Mouse (Mus musculus) testis, adult 2 months (tissue): ENCODE data around the gene Cog3. TPM values are rescaled to one million over a fixed set of nuclear protein-coding genes. Genes with fewer than 3 reads are reported as not detected.

Experiments
- H3K27ac ChIP-seq: fragments of 200-500 bp; 2 replicates; pipeline ENCODE4 v1.5.1; 2012; ENCODE audit warnings: low read depth, low read length; ENCODE audit not compliant: control insufficient read depth, insufficient read depth
- H3K27me3 ChIP-seq: fragments of 200-500 bp; 2 replicates; pipeline ENCODE4 v1.6.1; 2012; ENCODE audit warnings: mild to moderate bottlenecking, low read length, moderate library complexity; ENCODE audit not compliant: control insufficient read depth, insufficient read depth
- H3K36me3 ChIP-seq: fragments of 200-500 bp; 2 replicates; pipeline ENCODE4 v1.6.1; 2012; ENCODE audit warnings: mild to moderate bottlenecking, low read length; ENCODE audit not compliant: control insufficient read depth, insufficient read depth
- H3K4me1 ChIP-seq: fragments of 200-500 bp; 2 replicates; pipeline ENCODE4 v1.6.1; 2012; ENCODE audit warnings: low read length; ENCODE audit not compliant: control insufficient read depth, insufficient read depth
- H3K4me3 ChIP-seq: fragments of 200-500 bp; 2 replicates; pipeline ENCODE4 v1.5.1; 2012; ENCODE audit warnings: low read depth, mild to moderate bottlenecking, low read length, moderate library complexity, mixed read lengths; ENCODE audit not compliant: control insufficient read depth
- CTCF ChIP-seq: fragments of 200-500 bp; IDR thresholded peaks from 2 replicates; pipeline ENCODE4 v1.5.1; 2012; ENCODE audit warnings: low read depth, mild to moderate bottlenecking, inconsistent platforms, low read length, moderate library complexity; ENCODE audit not compliant: control insufficient read depth, insufficient read depth, insufficient replicate concordance
- POLR2A ChIP-seq: fragments of 200-500 bp; IDR thresholded peaks from 2 replicates; pipeline ENCODE4 v1.6.1; 2012; ENCODE audit warnings: low read depth, mild to moderate bottlenecking, inconsistent platforms, low read length, moderate library complexity; ENCODE audit not compliant: control insufficient read depth
- polyA plus RNA-seq: library from polyadenylated mRNA; depleted of rRNA; stranded (reverse); fragments of >200 nt; gene quantifications from 2 replicates; pipeline ENCODE4 v1.2.3, GENCODE M21; 2012; rRNA removed

Gene Cog3
- polyA plus RNA-seq: 9.2 and 10.1 TPM in 2 replicates

- H3K27ac ChIP-seq: peak within 1 kb of the TSS; percentile 86
These were observed at the start of gene Cog3 for GRCm38 (mm10) chr14:75753991-75754817. TSS of gene Cog3 (minus strand) at chr14:75754517.

GRCm38 (mm10) chr14:75797769-75798386, 43.6 kb upstream of the Cog3 start:
- no peak for TF ChIP-seq POLR2A
- TF ChIP-seq CTCF: no peak
- Histone ChIP-seq H3K4me3 (no peak overlapping the region), H3K36me3 (no peaks in the 10 kb centered on the region), H3K27ac (no peak overlapping the region), H3K27me3 (no peaks in the 10 kb centered on the region), H3K4me1 (peaks cover 4% of the 10 kb centered on the region)

More at GRCm38 (mm10) chr14:75753991-75754817, at the start of gene Cog3:
- Histone ChIP-seq H3K4me1 (peaks cover 2% of the 10 kb centered on the region), H3K36me3 (no peaks in the 10 kb centered on the region), H3K27me3 (no peaks in the 10 kb centered on the region), H3K4me3 (peak within 1 kb of the TSS; percentile 95)
- TF ChIP-seq CTCF: no peak
- peak; percentile 57 for TF ChIP-seq POLR2A

- Histone ChIP-seq H3K4me1 (no peaks in the 10 kb centered on the region), H3K36me3 (no peaks in the 10 kb centered on the region), H3K4me3 (no peak overlapping the region), H3K27ac (no peak overlapping the region), H3K27me3 (no peaks in the 10 kb centered on the region)
- no peak for TF ChIP-seq CTCF
- TF ChIP-seq POLR2A: no peak
These were observed 41.6 kb upstream of the Cog3 start for GRCm38 (mm10) chr14:75795918-75796317.

- TF ChIP-seq POLR2A (no peak), CTCF (no peak)
- H3K27me3 ChIP-seq: no peaks in the 10 kb centered on the region
- H3K4me3 ChIP-seq: no peak overlapping the region
- no peaks in the 10 kb centered on the region for H3K4me1 ChIP-seq
- H3K36me3 ChIP-seq: no peaks in the 10 kb centered on the region
- H3K27ac ChIP-seq: no peak overlapping the region
These were observed 40.4 kb upstream of the Cog3 start for GRCm38 (mm10) chr14:75794726-75795125.

GRCm38 (mm10) chr14:75794324-75794723, 40.0 kb upstream of the Cog3 start:
- H3K36me3 ChIP-seq: no peaks in the 10 kb centered on the region
- TF ChIP-seq POLR2A (no peak), CTCF (no peak)

GRCm38 (mm10) chr14:75793110-75793509, 38.8 kb upstream of the Cog3 start:
- TF ChIP-seq CTCF: no peak
- TF ChIP-seq POLR2A: no peak
- peaks cover 3% of the 10 kb centered on the region for H3K4me1 ChIP-seq
- H3K36me3 ChIP-seq: no peaks in the 10 kb centered on the region
- no peaks in the 10 kb centered on the region for H3K27me3 ChIP-seq
- H3K27ac ChIP-seq: no peak overlapping the region
- H3K4me3 ChIP-seq: no peak overlapping the region

More at GRCm38 (mm10) chr14:75794324-75794723, 40.0 kb upstream of the Cog3 start:
- H3K27me3 ChIP-seq: no peaks in the 10 kb centered on the region
- no peak overlapping the region for H3K4me3 ChIP-seq
- no peaks in the 10 kb centered on the region for H3K4me1 ChIP-seq
- H3K27ac ChIP-seq: no peak overlapping the region

- Histone ChIP-seq H3K27ac (no peak overlapping the region), H3K27me3 (no peaks in the 10 kb centered on the region), H3K36me3 (no peaks in the 10 kb centered on the region), H3K4me3 (no peak overlapping the region), H3K4me1 (peaks cover 5% of the 10 kb centered on the region)
- TF ChIP-seq CTCF (no peak), POLR2A (no peak)
These were observed 37.1 kb upstream of the Cog3 start for GRCm38 (mm10) chr14:75791372-75791771.
